Mouse (Mus musculus) bone marrow macrophage, adult 2 months (primary cell): ENCODE data around the gene Tor4a. TPM values are rescaled to one million over a fixed set of nuclear protein-coding genes. Genes with fewer than 3 reads are reported as not detected.

ENCODE experiments used
- H3K27ac ChIP-seq: 2 replicates; pipeline ENCODE4 v1.5.1; 2012; ENCODE audit warnings: low read depth, low read length; ENCODE audit not compliant: insufficient read depth
- H3K4me1 ChIP-seq: 2 replicates; pipeline ENCODE4 v1.6.1; 2012; ENCODE audit warnings: low read length; ENCODE audit not compliant: control insufficient read depth, insufficient read depth
- H3K4me3 ChIP-seq: 2 replicates; pipeline ENCODE4 v1.5.1; 2012; ENCODE audit warnings: mild to moderate bottlenecking, low read length, moderate library complexity; ENCODE audit not compliant: insufficient read depth
- CTCF ChIP-seq: IDR thresholded peaks from 2 replicates; pipeline ENCODE4 v1.5.1; 2012; ENCODE audit warnings: low read depth, mild to moderate bottlenecking, low read length, moderate library complexity
- POLR2A ChIP-seq: IDR thresholded peaks from 2 replicates; pipeline ENCODE4 v1.6.1; 2012; ENCODE audit warnings: mild to moderate bottlenecking, low read depth, low read length, borderline replicate concordance
- polyA plus RNA-seq: library from polyadenylated mRNA; stranded (reverse); fragments of >200 nt; gene quantifications from 2 replicates; pipeline ENCODE4 v1.2.4, GENCODE M21; 2012; ENCODE audit not compliant: missing spikeins, insufficient read depth, insufficient read length

Tor4a gene
- polyA plus RNA-seq, 1 experiment: 73.2 TPM

DNA sequence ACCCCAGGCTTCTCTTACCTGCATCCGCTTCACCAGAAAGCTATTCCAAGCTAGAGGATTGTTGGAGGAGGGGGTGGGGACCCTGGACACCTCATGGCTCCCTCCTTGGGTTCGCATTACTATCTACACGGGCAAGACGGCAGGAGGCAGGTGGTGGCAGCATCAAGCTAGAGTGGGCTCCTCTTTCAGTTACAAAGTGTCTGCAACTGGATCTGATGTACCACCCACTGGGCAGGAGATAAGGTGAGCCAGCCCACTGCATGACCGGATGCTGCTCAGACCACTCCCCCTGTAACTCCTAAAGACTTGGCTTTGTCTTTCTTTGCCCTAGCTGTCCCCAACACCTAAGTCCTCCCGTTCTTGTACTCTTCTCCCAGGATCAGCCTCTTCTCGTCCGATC, 39.9 kb upstream of the Tor4a start, which contains the start of gene Rnf224:
Rnf224 (minus strand) TSS at position 174 of the 400 bp plus-strand sequence.
- peaks cover 13% of the 10 kb centered on the region; the same call in 1 of the 2 replicates for H3K4me1 ChIP-seq
- no peak within 1 kb of the TSS for H3K27ac ChIP-seq
- TF ChIP-seq POLR2A (no peak), CTCF (no peak)
- no peak within 1 kb of the TSS for H3K4me3 ChIP-seq

DNA sequence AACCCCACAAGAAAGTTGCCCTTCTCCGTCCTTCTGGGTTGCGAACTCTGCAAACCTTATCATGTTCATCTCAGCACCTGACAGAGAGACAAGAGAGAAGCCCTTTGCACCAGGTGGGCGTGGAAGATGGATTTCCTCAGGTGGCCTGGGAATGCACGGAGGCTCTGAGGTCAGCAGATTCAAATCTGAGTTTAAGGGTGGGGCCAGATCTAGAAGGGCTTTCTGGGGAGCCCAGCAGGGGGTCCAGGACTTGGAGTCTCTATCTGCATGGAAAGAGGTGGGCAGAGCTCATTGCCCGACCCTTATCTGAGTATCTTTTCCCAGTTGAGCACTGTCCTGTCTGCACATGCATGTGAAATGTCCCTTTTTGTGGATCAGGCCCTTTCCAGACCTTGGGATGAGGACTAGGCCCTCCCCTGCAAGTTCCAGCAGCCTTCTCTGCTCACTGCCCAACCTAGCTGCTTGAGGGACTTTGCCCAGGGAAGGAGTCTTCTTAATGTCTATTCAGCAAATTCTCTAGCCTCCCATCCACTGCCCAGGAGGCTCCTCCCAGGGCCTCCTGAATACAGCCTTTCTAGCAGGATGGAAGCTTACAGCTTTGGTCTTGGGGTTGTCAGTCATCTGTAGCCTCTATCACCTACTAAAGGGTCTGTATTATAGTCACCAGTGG, 38.0 kb upstream of the Tor4a start:
- H3K27ac ChIP-seq: no peak overlapping the region
- TF ChIP-seq POLR2A (no peak), CTCF (no peak)
- H3K4me3 ChIP-seq: no peak overlapping the region
- H3K4me1 ChIP-seq: no peaks in the 10 kb centered on the region

DNA sequence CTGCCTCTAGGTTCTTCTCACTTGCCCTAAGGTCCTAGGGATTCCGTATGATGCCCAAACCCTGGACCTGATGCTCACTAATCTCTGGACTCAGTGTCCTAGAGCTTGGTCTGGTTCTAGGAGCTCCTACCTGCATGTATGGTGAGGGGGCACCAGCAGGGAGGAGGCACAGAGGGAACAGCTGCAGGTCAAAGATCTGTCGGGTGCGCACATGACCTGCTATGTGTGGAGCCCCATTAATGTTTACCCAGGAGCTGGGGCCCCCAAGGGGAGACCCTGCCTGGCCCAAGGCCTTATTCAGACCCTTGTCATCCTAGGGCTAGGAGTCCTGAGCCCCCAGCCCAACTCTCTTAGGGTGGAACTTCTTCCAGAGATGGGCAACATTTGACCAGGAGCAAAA, 37.4 kb upstream of the Tor4a start, which contains the start of gene Slc34a3:
Slc34a3 (minus strand) TSS at position 315 of the 400 bp plus-strand sequence.
- Histone ChIP-seq H3K27ac (no peak within 1 kb of the TSS), H3K4me1 (no peaks in the 10 kb centered on the region), H3K4me3 (no peak within 1 kb of the TSS)
- TF ChIP-seq POLR2A: no peak
- TF ChIP-seq CTCF: no peak

DNA sequence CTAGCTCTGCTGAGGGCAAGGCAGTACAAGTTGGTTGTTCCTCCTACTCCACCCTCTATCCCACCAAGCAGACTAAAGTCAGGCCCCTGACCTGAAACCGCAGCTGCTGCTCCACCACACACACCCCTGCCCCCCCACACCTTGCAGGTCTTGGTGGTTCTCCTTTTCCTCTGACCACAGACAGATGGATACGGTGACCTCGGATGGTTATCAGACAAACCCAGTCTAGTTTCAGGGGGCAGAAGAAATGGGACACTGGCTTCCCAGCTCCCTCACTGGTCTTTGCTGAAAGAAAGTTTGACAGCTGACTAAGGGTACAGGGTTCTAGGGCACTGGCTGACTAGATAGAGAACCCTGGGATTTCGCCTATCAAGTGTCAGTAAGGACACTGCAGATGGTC, 36.7 kb upstream of the Tor4a start:
- TF ChIP-seq POLR2A (no peak), CTCF (no peak)
- H3K27ac ChIP-seq: no peak overlapping the region
- H3K4me1 ChIP-seq: peaks cover 3% of the 10 kb centered on the region
- no peak overlapping the region for H3K4me3 ChIP-seq

DNA sequence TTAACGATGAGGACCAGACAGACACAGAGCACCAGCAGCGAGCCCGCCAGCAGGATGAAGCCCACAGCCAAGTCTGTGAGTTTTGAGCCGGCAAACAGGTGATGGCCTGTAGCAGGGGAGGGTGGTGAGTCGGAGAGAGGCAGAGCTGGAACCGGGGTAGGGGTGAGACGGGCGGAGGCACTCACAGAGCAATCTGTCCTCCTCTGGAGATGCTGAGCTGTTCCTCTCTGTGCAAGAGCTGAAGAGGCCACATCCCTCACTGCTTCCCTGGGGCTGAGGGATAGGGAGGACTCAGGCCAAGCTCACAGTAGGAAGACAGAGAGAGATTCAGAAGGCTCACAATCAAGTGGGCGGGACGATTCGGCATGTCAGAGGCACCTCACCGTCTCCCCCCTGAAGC, 34.4 kb upstream of the Tor4a start:
- H3K4me3 ChIP-seq: no peak overlapping the region
- TF ChIP-seq CTCF: no peak
- no peak for TF ChIP-seq POLR2A
- H3K4me1 ChIP-seq: peaks cover 3% of the 10 kb centered on the region
- H3K27ac ChIP-seq: no peak overlapping the region

DNA sequence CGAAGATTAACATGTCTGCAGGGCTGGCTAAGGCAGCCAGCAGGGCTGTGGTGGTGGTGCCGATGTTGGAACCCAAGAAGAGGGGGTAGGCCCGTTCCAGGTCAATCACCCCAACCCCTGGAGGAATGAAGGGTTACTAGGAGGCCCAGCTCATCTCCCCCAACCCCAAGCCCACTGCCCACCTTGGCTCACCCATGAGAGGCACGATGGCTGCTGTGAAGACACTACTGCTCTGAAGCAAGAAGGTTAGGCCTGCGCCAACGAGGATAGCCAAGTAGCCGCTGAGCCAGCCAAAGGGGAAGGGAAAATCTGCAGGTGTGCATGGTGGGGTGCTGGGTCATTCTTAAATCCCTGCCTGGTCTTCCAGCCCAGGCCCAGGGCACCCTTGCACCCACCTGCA, 33.9 kb upstream of the Tor4a start:
- Histone ChIP-seq H3K4me1 (peaks cover 7% of the 10 kb centered on the region), H3K27ac (no peak overlapping the region), H3K4me3 (no peak overlapping the region)
- TF ChIP-seq CTCF (no peak), POLR2A (no peak)

DNA sequence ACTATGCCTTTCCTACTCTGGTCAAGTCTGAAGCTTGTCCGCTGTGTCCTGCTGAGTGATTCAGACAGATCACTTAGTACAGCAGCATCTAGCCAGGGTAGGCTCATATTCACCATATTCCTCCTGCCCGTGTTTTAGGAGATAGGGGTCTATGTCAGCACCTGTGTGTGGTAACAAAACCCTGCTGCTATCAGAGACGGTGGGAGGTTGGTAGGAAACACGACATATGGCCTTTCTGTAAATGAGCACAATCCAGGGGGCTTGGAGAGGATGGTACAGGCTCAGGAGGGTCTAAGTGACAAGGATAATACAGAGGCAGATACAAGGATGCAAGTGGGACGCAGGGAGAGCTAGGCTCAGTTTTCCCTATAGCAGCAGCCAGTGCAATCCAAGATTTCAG, 32.9 kb upstream of the Tor4a start:
- H3K4me3 ChIP-seq: no peak overlapping the region
- peaks cover 9% of the 10 kb centered on the region for H3K4me1 ChIP-seq
- TF ChIP-seq CTCF: no peak
- TF ChIP-seq POLR2A: no peak
- H3K27ac ChIP-seq: no peak overlapping the region

DNA sequence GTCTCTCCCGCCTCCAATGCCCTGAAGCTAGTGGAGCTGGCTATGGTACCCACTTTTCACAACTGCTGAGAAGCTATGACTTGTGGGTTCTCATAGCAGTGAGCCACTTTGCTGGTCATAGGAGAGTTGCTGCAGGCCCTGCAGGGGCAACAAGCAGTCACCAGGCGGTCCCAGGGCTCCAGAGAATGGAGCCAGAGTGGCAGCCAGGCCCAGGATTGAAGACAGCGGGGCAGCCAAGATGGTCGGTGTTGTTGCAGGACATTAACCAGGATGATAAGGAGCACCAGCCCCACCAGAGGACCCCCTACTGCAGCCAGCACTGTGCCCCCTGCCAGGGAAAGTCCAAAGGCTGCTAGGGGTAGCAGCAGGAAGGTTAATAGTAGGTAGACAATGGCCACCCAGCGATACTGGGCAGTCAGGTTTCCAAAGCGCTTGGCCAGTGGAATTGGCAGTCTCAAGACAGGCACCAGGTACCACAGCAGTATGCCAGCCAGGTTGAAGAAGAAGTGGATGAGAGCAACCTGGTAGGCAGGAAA, 32.4 kb upstream of the Tor4a start:
- Histone ChIP-seq H3K4me1 (peaks cover 9% of the 10 kb centered on the region), H3K4me3 (no peak overlapping the region), H3K27ac (no peak overlapping the region)
- TF ChIP-seq CTCF: no peak
- no peak for TF ChIP-seq POLR2A

DNA sequence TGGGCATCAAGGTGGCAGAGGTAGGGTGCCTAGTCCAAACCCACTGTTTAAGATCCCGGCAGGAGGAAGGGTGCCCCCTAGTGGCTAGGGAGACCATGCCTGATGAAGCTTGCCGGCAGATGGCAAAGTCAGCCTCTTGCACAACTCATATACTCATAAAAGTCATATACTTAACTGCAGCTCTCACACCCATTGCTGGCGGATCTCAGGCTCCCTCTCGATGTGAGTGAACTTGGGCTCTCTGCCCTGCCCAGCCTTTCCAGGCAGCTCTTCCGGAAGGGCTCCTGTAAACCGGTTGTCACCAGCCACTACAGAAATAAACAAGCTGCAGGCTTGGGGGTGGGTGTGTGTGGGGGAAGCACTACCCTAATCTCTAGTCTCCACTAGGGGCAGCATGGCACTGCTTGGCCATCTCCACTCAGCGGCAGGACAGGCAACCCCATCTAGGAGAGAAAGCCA, 31.8 kb upstream of the Tor4a start:
- Histone ChIP-seq H3K27ac (peak overlapping the region; percentile 49), H3K4me1 (peaks cover 9% of the 10 kb centered on the region), H3K4me3 (peak overlapping the region; percentile 45)
- TF ChIP-seq CTCF (peak; percentile 83), POLR2A (no peak)

DNA sequence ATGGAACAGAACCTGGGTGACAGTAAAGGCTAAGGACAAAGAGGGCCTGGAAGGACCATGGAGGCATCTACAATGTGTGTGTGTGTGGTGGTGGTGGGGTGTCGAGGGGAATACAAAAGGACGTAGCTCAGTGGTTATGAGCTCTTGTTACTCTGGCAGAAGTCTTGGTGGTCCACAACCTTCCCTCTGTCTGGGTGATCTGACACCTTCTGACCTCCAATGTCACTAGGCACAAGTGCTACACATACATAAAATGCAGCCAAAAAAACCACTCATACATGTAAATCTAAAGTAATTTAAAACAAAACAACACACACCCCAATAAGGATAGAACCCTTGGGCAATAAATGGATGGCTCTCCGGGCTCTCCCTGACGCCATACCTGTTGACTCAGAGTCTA, 30.7 kb upstream of the Tor4a start:
- Histone ChIP-seq H3K27ac (no peak overlapping the region), H3K4me3 (no peak overlapping the region), H3K4me1 (peaks cover 13% of the 10 kb centered on the region)
- TF ChIP-seq POLR2A (no peak), CTCF (no peak)

DNA sequence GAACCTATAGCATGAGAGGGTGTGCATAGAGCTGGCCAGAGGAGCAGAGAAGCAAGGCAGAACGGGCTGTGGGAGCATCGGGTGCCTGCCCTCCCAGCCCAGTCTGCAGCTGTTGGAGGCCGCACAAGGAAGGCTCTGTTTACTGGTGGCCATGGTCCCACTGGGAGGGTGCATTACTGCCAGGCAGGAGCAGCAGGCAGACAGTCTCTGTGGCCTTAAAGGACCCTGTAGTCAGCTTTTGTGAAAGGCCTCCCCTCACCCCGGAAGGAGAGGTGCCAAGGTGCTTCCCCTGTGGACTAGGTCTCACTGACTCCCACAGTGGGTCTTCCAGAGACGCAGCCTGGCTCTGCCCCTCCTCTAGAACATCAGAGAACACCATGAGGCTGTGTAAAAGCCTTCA, 30.2 kb upstream of the Tor4a start:
- no peak for TF ChIP-seq CTCF
- no peak for TF ChIP-seq POLR2A
- H3K4me3 ChIP-seq: no peak overlapping the region
- H3K27ac ChIP-seq: no peak overlapping the region
- peaks cover 13% of the 10 kb centered on the region for H3K4me1 ChIP-seq
